Mouse (Mus musculus): ENCODE measurements around the gene Rbfox1. TPM values are rescaled to one million over a fixed set of nuclear protein-coding genes. Genes with fewer than 3 reads are reported as not detected.

Gene Rbfox1
- polyA plus RNA-seq, 1 experiment from 2014 or later: 2.2 TPM

- Histone ChIP-seq H3K27me3 (replicated peaks) (no peaks in the 10 kb centered on the region), H3K27ac (ENCODE audit: poor library complexity, severe bottlenecking) (no peak overlapping the region), H3K4me1 (replicated peaks) (no peaks in the 10 kb centered on the region), H3K4me3 (no peak overlapping the region), H3K36me3 (no peaks in the 10 kb centered on the region), H3K4me2 (no peak overlapping the region), H3K9ac (no peak overlapping the region), H3K9me3 (replicated peaks) (no peaks in the 10 kb centered on the region)
- WGBS: 38% methylated on average over 4 of the region's 4 CpGs
- ATAC-seq (ENCODE audit: insufficient number of reproducible peaks, low FRiP score): no peak
Observed at GRCm38 (mm10) chr16:6889221-6889620, 1004.1 kb downstream of the Rbfox1 start.

GRCm38 (mm10) chr16:6897734-6898133 is 1012.6 kb downstream of the Rbfox1 start:
- no peak for ATAC-seq (ENCODE audit: insufficient number of reproducible peaks, low FRiP score)
- WGBS: 63% methylated on average over 6 of the region's 6 CpGs

GRCm38 (mm10) chr16:6900006-6900405 is 1014.9 kb downstream of the Rbfox1 start:
- Histone ChIP-seq H3K4me1 (replicated peaks) (no peaks in the 10 kb centered on the region), H3K27me3 (replicated peaks) (no peaks in the 10 kb centered on the region), H3K27ac (ENCODE audit: poor library complexity, severe bottlenecking) (no peak overlapping the region), H3K4me2 (no peak overlapping the region), H3K9ac (no peak overlapping the region), H3K9me3 (replicated peaks) (no peaks in the 10 kb centered on the region), H3K4me3 (no peak overlapping the region), H3K36me3 (no peaks in the 10 kb centered on the region)
- 61% methylated on average over 2 of the region's 2 CpGs for WGBS
- no peak for ATAC-seq (ENCODE audit: insufficient number of reproducible peaks, low FRiP score)

More at GRCm38 (mm10) chr16:6897734-6898133, 1012.6 kb downstream of the Rbfox1 start:
- Histone ChIP-seq H3K36me3 (no peaks in the 10 kb centered on the region), H3K27ac (ENCODE audit: poor library complexity, severe bottlenecking) (no peak overlapping the region), H3K4me1 (replicated peaks) (no peaks in the 10 kb centered on the region), H3K4me2 (no peak overlapping the region), H3K4me3 (no peak overlapping the region), H3K9ac (no peak overlapping the region), H3K27me3 (replicated peaks) (no peaks in the 10 kb centered on the region), H3K9me3 (replicated peaks) (no peaks in the 10 kb centered on the region)

GRCm38 (mm10) chr16:6904984-6905383 is 1019.8 kb downstream of the Rbfox1 start:
- Histone ChIP-seq H3K4me2 (no peak overlapping the region), H3K9me3 (replicated peaks) (no peaks in the 10 kb centered on the region), H3K36me3 (no peaks in the 10 kb centered on the region), H3K4me1 (replicated peaks) (peaks cover 5% of the 10 kb centered on the region; the same call in 1 of the 2 replicates), H3K9ac (no peak overlapping the region), H3K27me3 (replicated peaks) (no peaks in the 10 kb centered on the region), H3K4me3 (no peak overlapping the region), H3K27ac (ENCODE audit: poor library complexity, severe bottlenecking) (no peak overlapping the region)
- WGBS: 42% methylated on average over 4 of the region's 4 CpGs
- no peak for ATAC-seq (ENCODE audit: insufficient number of reproducible peaks, low FRiP score)

- Histone ChIP-seq H3K36me3 (no peaks in the 10 kb centered on the region), H3K9ac (no peak overlapping the region), H3K4me2 (no peak overlapping the region), H3K27ac (ENCODE audit: poor library complexity, severe bottlenecking) (no peak overlapping the region), H3K27me3 (replicated peaks) (no peaks in the 10 kb centered on the region), H3K4me3 (no peak overlapping the region), H3K4me1 (replicated peaks) (peaks cover 5% of the 10 kb centered on the region; the same call in 1 of the 2 replicates), H3K9me3 (replicated peaks) (no peaks in the 10 kb centered on the region)
- no peak for ATAC-seq (ENCODE audit: insufficient number of reproducible peaks, low FRiP score)
- 74% methylated on average over 2 of the region's 2 CpGs for WGBS
Observed at GRCm38 (mm10) chr16:6906001-6906400, 1020.8 kb downstream of the Rbfox1 start.

- Histone ChIP-seq H3K9me3 (replicated peaks) (no peaks in the 10 kb centered on the region), H3K27ac (ENCODE audit: poor library complexity, severe bottlenecking) (no peak overlapping the region), H3K27me3 (replicated peaks) (no peaks in the 10 kb centered on the region), H3K9ac (no peak overlapping the region), H3K4me2 (no peak overlapping the region), H3K4me3 (no peak overlapping the region), H3K4me1 (replicated peaks) (peaks cover 5% of the 10 kb centered on the region; the same call in 1 of the 2 replicates), H3K36me3 (no peaks in the 10 kb centered on the region)
- WGBS: 49% methylated on average over 6 of the region's 6 CpGs
- ATAC-seq (ENCODE audit: insufficient number of reproducible peaks, low FRiP score): no peak
Observed at GRCm38 (mm10) chr16:6907550-6907949, 1022.4 kb downstream of the Rbfox1 start.

- ATAC-seq (ENCODE audit: insufficient number of reproducible peaks, low FRiP score): no peak
- Histone ChIP-seq H3K9me3 (replicated peaks) (no peaks in the 10 kb centered on the region), H3K27me3 (replicated peaks) (no peaks in the 10 kb centered on the region), H3K4me3 (no peak overlapping the region), H3K4me2 (no peak overlapping the region), H3K9ac (no peak overlapping the region), H3K27ac (ENCODE audit: poor library complexity, severe bottlenecking) (no peak overlapping the region), H3K4me1 (replicated peaks) (0 out of 2 replicates have a peak, but pooled peaks cover 5% of the 10 kb centered on the region), H3K36me3 (no peaks in the 10 kb centered on the region)
- 80% methylated on average over 4 of the region's 4 CpGs for WGBS
Observed at GRCm38 (mm10) chr16:6914531-6914930, 1029.4 kb downstream of the Rbfox1 start.

GRCm38 (mm10) chr16:6918641-6919040 is 1033.5 kb downstream of the Rbfox1 start:
- Histone ChIP-seq H3K4me2 (no peak overlapping the region), H3K9ac (no peak overlapping the region), H3K27ac (ENCODE audit: poor library complexity, severe bottlenecking) (no peak overlapping the region), H3K9me3 (replicated peaks) (no peaks in the 10 kb centered on the region), H3K27me3 (replicated peaks) (no peaks in the 10 kb centered on the region), H3K4me1 (replicated peaks) (0 out of 2 replicates have a peak, but pooled peaks cover 5% of the 10 kb centered on the region), H3K4me3 (no peak overlapping the region), H3K36me3 (no peaks in the 10 kb centered on the region)
- ATAC-seq (ENCODE audit: insufficient number of reproducible peaks, low FRiP score): no peak
- 34% methylated on average over 3 of the region's 3 CpGs for WGBS

- Histone ChIP-seq H3K9me3 (replicated peaks) (no peaks in the 10 kb centered on the region), H3K4me2 (no peak overlapping the region), H3K9ac (no peak overlapping the region), H3K27me3 (replicated peaks) (no peaks in the 10 kb centered on the region), H3K4me1 (replicated peaks) (0 out of 2 replicates have a peak, but pooled peaks cover 5% of the 10 kb centered on the region), H3K4me3 (no peak overlapping the region), H3K36me3 (no peaks in the 10 kb centered on the region), H3K27ac (ENCODE audit: poor library complexity, severe bottlenecking) (no peak overlapping the region)
- 35% methylated on average over 5 of the region's 5 CpGs for WGBS
- no peak for ATAC-seq (ENCODE audit: insufficient number of reproducible peaks, low FRiP score)
Observed at GRCm38 (mm10) chr16:6919681-6920080, 1034.5 kb downstream of the Rbfox1 start.

GRCm38 (mm10) chr16:6927661-6928060 is 1042.5 kb downstream of the Rbfox1 start:
- no peaks in the 10 kb centered on the region for H3K36me3 ChIP-seq
- H3K9ac ChIP-seq: no peak overlapping the region
- no peaks in the 10 kb centered on the region for H3K27me3 ChIP-seq (replicated peaks)
- 57% methylated on average over 2 of the region's 2 CpGs for WGBS
- H3K4me1 ChIP-seq (replicated peaks): no peaks in the 10 kb centered on the region
- H3K27ac ChIP-seq (ENCODE audit: poor library complexity, severe bottlenecking): no peak overlapping the region
- H3K4me2 ChIP-seq: no peak overlapping the region
- no peak overlapping the region for H3K4me3 ChIP-seq
- no peak for ATAC-seq (ENCODE audit: insufficient number of reproducible peaks, low FRiP score)
- H3K9me3 ChIP-seq (replicated peaks): no peaks in the 10 kb centered on the region

- 45% methylated on average over 3 of the region's 3 CpGs for WGBS
- Histone ChIP-seq H3K9me3 (replicated peaks) (no peaks in the 10 kb centered on the region), H3K27ac (ENCODE audit: poor library complexity, severe bottlenecking) (no peak overlapping the region), H3K4me1 (replicated peaks) (no peaks in the 10 kb centered on the region), H3K4me3 (no peak overlapping the region), H3K36me3 (no peaks in the 10 kb centered on the region), H3K9ac (no peak overlapping the region), H3K27me3 (replicated peaks) (no peaks in the 10 kb centered on the region), H3K4me2 (no peak overlapping the region)
- no peak for ATAC-seq (ENCODE audit: insufficient number of reproducible peaks, low FRiP score)
Observed at GRCm38 (mm10) chr16:6930795-6931194, 1045.6 kb downstream of the Rbfox1 start.

GRCm38 (mm10) chr16:6946151-6946550 is 1061.0 kb downstream of the Rbfox1 start:
- Histone ChIP-seq H3K4me3 (no peak overlapping the region), H3K9me3 (replicated peaks) (no peaks in the 10 kb centered on the region), H3K4me2 (no peak overlapping the region), H3K4me1 (replicated peaks) (no peaks in the 10 kb centered on the region), H3K27ac (ENCODE audit: poor library complexity, severe bottlenecking) (no peak overlapping the region), H3K27me3 (replicated peaks) (no peaks in the 10 kb centered on the region), H3K9ac (no peak overlapping the region), H3K36me3 (no peaks in the 10 kb centered on the region)
- no peak for ATAC-seq (ENCODE audit: insufficient number of reproducible peaks, low FRiP score)
- WGBS: 71% methylated on average over 6 of the region's 6 CpGs
